8 mouse cellular contexts compared by ENCODE assay signal in the genomic region with DNA sequence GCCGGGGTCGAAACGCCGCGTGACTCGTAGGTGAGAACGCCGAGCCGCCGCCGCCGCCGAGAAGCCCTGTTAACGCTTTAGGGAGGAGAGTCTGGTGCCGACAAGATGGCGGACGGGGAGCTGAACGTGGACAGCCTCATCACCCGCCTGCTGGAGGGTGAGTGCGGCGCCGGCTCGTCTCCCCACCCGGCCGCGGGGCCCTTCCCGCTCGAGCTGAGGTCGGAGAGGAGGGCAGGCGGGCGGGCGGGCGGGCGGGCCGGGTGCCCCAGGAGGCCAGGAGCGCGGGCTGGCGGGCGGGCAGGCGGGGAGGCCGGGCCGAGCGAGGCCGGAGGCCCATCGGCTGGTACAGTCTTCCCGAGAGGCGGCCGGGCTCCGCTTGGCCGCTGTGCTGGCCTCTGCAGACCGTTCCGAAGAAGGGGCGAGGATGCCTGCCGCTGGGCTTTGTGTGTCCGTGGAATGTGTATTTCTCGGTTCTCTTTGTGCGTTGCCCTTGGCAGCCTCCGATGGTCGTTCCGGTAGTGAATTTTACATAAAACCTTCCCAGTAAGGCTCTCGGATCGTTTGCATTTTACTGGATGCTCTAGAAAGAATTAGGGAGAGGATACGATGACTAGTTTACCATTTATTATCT. TPM values are rescaled to one million over a fixed set of nuclear protein-coding genes. Genes with fewer than 3 reads are reported as not detected.
A peak's percentile ranks its signal among the peaks of the same experiment; 100 is the strongest.
DNase-seq lines count a peak whose midpoint lies in the region; ATAC-seq and TF ChIP-seq lines count a peak whose summit lies in the region.

No protein-coding gene starts in this region.

- H3K4me3 ChIP-seq in ES-E14 (ENCODE audit: insufficient read depth in 1 of 2, low read depth in 1 of 2, low read length in 2 of 2, poor library complexity in 1 of 2, severe bottlenecking in 1 of 2), result peak overlapping the region; percentile 94 to 100
- peak overlapping the region; percentile 91 for H3K4me3 ChIP-seq in liver, embryonic 13.5 days (replicated peaks)
- peak overlapping the region; percentile 85 for H3K4me3 ChIP-seq in neural tube, embryonic 15.5 days (replicated peaks)

- peak overlapping the region; percentile 98 for H3K27ac ChIP-seq in ES-E14 (ENCODE audit: insufficient read depth, low read depth, low read length, poor library complexity, severe bottlenecking)
- peak overlapping the region; percentile 99 for H3K27ac ChIP-seq in liver, embryonic 13.5 days
- H3K27ac ChIP-seq in neural tube, embryonic 15.5 days (replicated peaks), result peak overlapping the region; percentile 99

- peak overlapping the region; percentile 57 for H3K4me2 ChIP-seq in liver, embryonic 13.5 days
- peak overlapping the region; percentile 72 for H3K4me2 ChIP-seq in neural tube, embryonic 15.5 days

- no peaks in the 10 kb centered on the region for H3K36me3 ChIP-seq in ES-E14 (ENCODE audit: control insufficient read depth, insufficient read depth, low read length, poor library complexity, severe bottlenecking)
- H3K36me3 ChIP-seq in liver, embryonic 13.5 days, result peaks cover 2% of the 10 kb centered on the region; the same call in 1 of the 2 replicates
- no peaks in the 10 kb centered on the region for H3K36me3 ChIP-seq in neural tube, embryonic 15.5 days

- H3K27me3 ChIP-seq in liver, embryonic 13.5 days, result no peaks in the 10 kb centered on the region
- H3K27me3 ChIP-seq in neural tube, embryonic 15.5 days (replicated peaks), result no peaks in the 10 kb centered on the region

- in situ Hi-C loops in ES-E14 (cut with MboI; ENCODE audit: low sequenced_read_pairs in 2 of 2, unreplicated experiment in 2 of 2), result no loop called here

- peaks cover 5 to 15% of the 10 kb centered on the region in 2 experiments; a peak in 3 of 4 replicates for H3K4me1 ChIP-seq in ES-E14 (ENCODE audit: control insufficient read depth in 2 of 2, insufficient read depth in 2 of 2, low read length in 2 of 2, poor library complexity in 1 of 2)
- H3K4me1 ChIP-seq in liver, embryonic 13.5 days (replicated peaks), result peaks cover 32% of the 10 kb centered on the region
- peaks cover 17% of the 10 kb centered on the region for H3K4me1 ChIP-seq in neural tube, embryonic 15.5 days

- H3K9ac ChIP-seq in ES-E14 (ENCODE audit: insufficient read depth, low read depth, low read length, poor library complexity, severe bottlenecking), result peak overlapping the region; percentile 100
- peak overlapping the region; percentile 98 for H3K9ac ChIP-seq in liver, embryonic 13.5 days
- peak overlapping the region; percentile 92 for H3K9ac ChIP-seq in neural tube, embryonic 15.5 days (replicated peaks)

- H3K9me3 ChIP-seq in ES-E14 (ENCODE audit: control insufficient read depth, insufficient read depth, low read depth, low read length), result no peaks in the 10 kb centered on the region
- H3K9me3 ChIP-seq in liver, embryonic 13.5 days (replicated peaks), result no peaks in the 10 kb centered on the region
- H3K9me3 ChIP-seq in neural tube, embryonic 15.5 days (replicated peaks), result no peaks in the 10 kb centered on the region

- ATAC-seq in liver, embryonic 13.5 days (ENCODE audit: low read depth), result peak; percentile 42
- ATAC-seq in neural tube, embryonic 15.5 days (ENCODE audit: low FRiP score), result peak; percentile 85

- intact Hi-C loops in left cerebral cortex, postnatal 14 days (cut with DNase I), result loop anchor here (5.0 to 10.0 kb wide), 2 partner anchors 122 to 235 kb away; no protein-coding TSS in a partner anchor
- intact Hi-C loops in left cerebral cortex, postnatal 10 days (cut with DNase I), result no loop called here

- peak; percentile 17 to 26 for DNase-seq in left cerebral cortex, postnatal 14 days (ENCODE audit: low spot score in 2 of 2)
- DNase-seq in left cerebral cortex, postnatal 10 days (ENCODE audit: extremely low spot score in 1 of 2, low spot score in 2 of 2), result no peak
- no peak for DNase-seq in ES-E14 (ENCODE audit: low read depth, low spot score)
- peak; percentile 36 for DNase-seq in c-Kit-positive CD71-positive TER-119-positive erythroid progenitor cells, embryonic 14.5 days (ENCODE audit: low spot score)
- peak; percentile 14 to 16 for DNase-seq in frontal cortex, postnatal 25 days (ENCODE audit: low spot score in 2 of 2)
- peak; percentile 50 for DNase-seq in liver, embryonic 13.5 days
- no peak for DNase-seq in adrenal gland, postnatal 14 days

- WGBS in liver, embryonic 13.5 days (ENCODE audit: insufficient replicate concordance), result under 1% methylated on average over 60 of the region's 63 CpGs
- 0% methylated on average over 44 of the region's 63 CpGs for WGBS in neural tube, embryonic 15.5 days

TF ChIP-seq in ES-E14, 5 proteins besides CTCF, POLR2A, EP300 and RAD21:
- TF ChIP-seq CHD2 (IDR thresholded peaks at IDR 0.05; ENCODE audit: low read depth, low read length) (no peak), MAFK (IDR thresholded peaks at IDR 0.05; ENCODE audit: insufficient read depth, low read depth, low read length) (no peak), ZC3H11A (IDR thresholded peaks at IDR 0.05; ENCODE audit: borderline replicate concordance, low read depth, low read length) (no peak), HCFC1 (IDR thresholded peaks at IDR 0.05; ENCODE audit: borderline replicate concordance, insufficient read depth, low read length) (no peak), ZNF384 (IDR thresholded peaks at IDR 0.05; ENCODE audit: low read depth, low read length) (no peak)
TF ChIP-seq in ES-E14: peak in this region for 0.

RNA-seq across cellular contexts. Expression of gene Ppp1cb, which starts 0.7 kb away (rescaled TPM):
- 100 to 1,000 TPM; 371 to 381 TPM for total RNA-seq in left cerebral cortex, postnatal 14 days (2021)
- total RNA-seq in left cerebral cortex, postnatal 10 days (2021), result 100 to 1,000 TPM; 365 to 391 TPM
- total RNA-seq in ES-E14 (2012; rRNA removed), result 68.4 and 108 TPM in 2 replicates
- 117 and 158 TPM in 2 replicates for polyA plus RNA-seq in liver, embryonic 13.5 days (2015; fragmentation: Nextera tagmentation; extraction: Ambion mirVana)
- 198 and 203 TPM in 2 replicates for polyA plus RNA-seq in neural tube, embryonic 15.5 days (2015; fragmentation: Nextera tagmentation; extraction: Ambion mirVana)
- total RNA-seq in adrenal gland, postnatal 14 days (2021), result 358 and 364 TPM in 2 replicates

Comparison
In these comparisons a context has a peak if more than half of its experiments do, and no peak if none do; other contexts are left out.
1. DNase-seq: peak in left cerebral cortex, postnatal 14 days (2 of 2), c-Kit-positive CD71-positive TER-119-positive erythroid progenitor cells, embryonic 14.5 days (single experiment), frontal cortex, postnatal 25 days (2 of 2) and liver, embryonic 13.5 days (single experiment); none in left cerebral cortex, postnatal 10 days (0 of 2), ES-E14 (single experiment) and adrenal gland, postnatal 14 days (single experiment).
2. Peak in every context shown above with its lines, with median percentiles within 50 percentile points of each other: H3K27ac ChIP-seq, H3K4me3 ChIP-seq and H3K9ac ChIP-seq.